Mouse (Mus musculus) retina, embryonic 14.5 days (tissue): ENCODE data around the gene Pvalb.

Source experiments
- DNase-seq: peaks from one replicate; pipeline ENCODE4 v3.0.0-alpha.2; 2015; ENCODE audit warnings: low spot score

The Pvalb gene

GRCm38 (mm10) chr15:78206312-78206711, at the start of gene Pvalb:
Gene Pvalb (minus strand): TSS chr15:78206400.
- DNase-seq = no peak

DNA sequence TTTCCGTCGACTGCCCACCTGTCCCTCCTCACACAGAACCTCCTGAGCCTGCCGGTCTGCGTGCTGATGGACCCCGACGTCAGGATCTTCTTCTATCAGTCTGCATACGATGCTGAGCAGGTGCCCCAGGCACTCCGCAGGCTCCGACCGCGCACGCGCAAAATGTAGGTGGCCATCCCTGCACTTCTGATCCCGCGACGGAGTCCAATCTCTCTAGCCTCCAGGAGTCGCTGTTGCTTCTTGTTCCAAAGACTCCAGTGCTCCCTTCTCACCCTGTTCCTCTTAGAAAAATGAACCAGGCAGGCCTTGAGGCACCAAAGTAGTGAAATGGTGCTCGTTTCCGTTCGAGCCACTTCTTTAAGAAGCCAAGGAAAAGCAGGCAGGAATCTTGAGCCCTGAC, 48.6 kb upstream of the Pvalb start:
- DNase-seq = peak; percentile 85

- DNase-seq = no peak
These were observed 42.2 kb upstream of the Pvalb start for GRCm38 (mm10) chr15:78248410-78248809.

DNA sequence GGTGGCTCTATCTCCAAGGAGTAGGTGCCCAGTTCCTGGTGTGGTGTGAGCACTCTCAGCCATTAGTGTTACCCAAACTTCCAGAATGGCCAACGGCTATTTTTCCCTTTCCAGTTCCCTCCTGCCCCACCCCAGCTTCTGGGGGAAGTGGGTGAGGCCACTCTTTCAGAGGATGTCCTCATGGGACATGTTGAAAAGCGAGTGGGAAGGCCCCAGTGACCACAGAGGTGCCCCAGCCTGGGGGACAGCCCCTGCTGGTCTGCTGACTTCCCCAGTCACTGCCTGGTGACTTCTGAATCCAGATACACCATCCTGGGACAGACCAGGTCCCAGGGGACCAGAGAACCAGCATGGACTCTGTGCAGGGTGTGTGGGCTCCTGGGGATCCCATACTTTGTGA, 41.5 kb upstream of the Pvalb start:
- no peak for DNase-seq

GRCm38 (mm10) chr15:78246143-78247116, 40.2 kb upstream of the Pvalb start:
- no peak for DNase-seq

- no peak for DNase-seq
These were observed 38.7 kb upstream of the Pvalb start, which contains the start of gene Ncf4 for GRCm38 (mm10) chr15:78244695-78245492. Gene Ncf4 (plus strand): TSS chr15:78244801.

DNA sequence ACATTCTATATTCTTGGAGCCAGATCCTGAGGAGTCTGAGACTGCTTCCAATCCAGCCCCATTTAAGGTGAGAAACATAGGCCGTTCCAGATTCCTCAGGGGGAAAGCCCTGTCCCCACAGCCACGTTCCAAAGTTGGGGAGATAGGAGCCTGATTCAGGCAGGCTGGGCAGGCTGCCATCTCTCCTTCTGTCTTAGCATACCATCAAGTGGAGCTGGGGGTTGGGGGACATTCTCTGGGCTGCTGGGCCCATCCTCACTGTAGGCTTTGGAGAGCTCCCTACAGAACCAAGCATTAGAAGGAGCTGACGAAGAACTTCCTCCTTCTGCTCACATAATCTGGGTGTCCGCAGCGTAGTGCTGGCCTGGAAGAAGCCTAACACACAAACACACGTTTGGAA, 37.6 kb upstream of the Pvalb start:
- DNase-seq = no peak

DNA sequence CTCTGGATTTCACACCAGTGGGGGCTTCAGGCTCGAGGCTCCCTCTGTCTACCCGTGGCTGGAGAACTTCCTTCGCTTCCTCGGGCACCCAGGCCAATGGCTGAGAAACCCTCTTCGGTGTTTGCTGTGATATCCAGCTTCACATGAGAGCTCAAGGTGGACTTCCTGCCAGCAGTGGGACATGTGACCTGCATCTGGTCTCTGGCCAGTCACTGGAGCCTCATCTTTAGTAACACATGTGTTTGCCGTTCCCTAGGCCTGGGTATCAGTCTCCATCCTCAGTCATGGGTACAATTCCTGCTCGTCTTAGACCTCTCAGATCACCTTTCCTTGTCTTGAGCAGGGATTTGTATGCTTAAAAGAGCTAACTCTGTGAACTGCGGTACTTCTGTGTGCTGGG, 36.9 kb upstream of the Pvalb start:
- no peak for DNase-seq

GRCm38 (mm10) chr15:78241335-78241734, 35.1 kb upstream of the Pvalb start:
- no peak for DNase-seq

- DNase-seq = no peak
These were observed 33.9 kb upstream of the Pvalb start for GRCm38 (mm10) chr15:78239956-78240617.

DNA sequence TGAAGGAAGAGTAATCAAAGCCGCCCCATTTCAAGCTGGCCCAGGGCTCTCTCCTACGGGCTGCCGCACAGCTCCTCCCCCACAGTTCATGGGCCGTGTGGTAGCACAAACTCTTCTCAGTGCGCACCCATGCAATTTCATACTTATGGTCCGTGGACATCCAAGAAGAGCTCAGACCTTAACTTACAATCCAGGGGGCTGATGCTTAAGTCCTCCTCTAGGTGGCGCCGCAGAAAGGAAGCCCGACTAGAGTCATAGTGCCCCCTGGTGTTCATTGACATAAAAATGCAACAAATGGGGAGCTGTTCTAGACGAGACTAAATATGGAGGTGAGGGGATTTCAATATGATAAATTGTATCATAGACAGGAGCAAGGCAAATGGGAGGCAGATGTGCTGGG, 33.3 kb upstream of the Pvalb start:
- peak; percentile 93 for DNase-seq

DNA sequence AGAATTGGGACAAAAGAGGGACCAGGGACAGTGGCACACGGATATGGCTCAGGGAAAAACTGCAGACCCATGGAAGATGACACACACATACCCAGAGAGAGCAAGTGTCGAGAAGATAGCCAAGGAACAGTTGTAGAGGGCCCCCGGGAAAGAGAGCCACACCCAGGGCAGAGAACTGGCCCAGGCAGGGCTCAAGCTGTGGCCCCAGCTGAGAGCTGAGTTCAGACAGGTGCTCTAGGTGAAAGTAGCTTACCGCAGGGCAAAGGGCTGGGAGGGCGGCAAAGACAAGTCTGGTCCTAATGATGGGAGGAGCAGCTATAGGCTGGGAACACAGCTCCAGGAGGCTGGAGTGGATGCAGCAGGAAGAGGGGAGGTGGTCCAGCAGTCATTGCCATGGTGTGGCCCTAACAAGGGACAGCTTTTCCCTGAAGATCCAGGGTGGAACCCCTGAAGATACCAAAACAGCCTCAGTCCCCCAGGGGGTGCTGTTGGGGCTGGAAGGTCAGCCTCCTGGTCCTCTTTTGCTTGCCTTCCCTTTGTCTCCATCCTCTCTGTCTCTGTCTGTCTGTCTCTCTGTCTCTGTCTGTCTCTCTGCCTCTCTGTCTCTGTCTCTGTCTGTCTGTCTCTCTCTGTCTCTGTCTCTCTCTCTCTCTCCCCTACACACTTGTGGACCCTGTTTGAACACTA, 28.8 kb upstream of the Pvalb start:
- DNase-seq = no peak

DNA sequence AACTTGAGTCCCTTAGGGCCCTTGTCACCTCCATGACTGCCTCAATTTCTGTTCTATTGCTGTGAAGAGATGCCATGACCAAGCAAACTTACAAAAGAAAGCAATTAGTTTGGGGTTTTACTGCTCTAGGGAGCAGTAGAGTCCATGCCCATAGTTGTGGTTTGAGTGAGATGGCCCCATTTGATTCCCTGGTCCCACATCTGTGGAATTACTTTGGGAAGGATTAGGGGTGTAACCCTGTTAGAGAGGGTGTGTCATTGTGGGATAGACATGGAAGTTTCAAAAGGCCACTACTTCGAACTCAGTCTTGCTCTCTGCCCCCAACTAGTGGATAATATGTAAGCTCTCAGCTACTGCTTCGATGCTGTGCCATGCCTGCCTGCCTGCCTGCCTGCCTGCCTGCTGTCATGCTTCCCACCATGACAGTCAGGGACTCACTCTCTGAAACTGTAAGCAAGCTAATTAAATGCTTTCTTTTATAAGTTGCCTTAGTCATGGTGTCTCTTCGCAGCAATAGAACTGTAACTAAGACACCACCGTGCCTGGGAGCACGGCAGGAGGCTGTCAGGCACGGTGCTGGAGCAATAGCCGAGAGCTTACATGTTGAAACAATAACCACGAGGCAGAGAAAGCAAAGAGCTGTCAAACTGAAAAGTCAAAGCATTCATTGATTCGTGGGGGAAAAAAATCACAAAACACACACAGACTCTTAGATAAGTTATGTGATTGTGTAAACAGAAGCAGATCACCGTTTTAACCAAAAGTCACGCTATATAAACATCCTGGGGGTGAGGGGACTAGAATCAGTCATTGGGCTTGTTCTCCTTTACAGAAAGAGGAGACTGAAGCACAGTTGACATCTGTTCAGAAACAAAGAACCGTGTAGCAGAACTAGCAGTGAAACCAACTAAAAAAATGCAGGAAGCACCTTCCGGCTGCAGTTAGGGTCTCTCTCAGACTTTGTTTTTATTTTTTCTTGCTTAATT, 25.4 kb upstream of the Pvalb start:
- no peak for DNase-seq

DNA sequence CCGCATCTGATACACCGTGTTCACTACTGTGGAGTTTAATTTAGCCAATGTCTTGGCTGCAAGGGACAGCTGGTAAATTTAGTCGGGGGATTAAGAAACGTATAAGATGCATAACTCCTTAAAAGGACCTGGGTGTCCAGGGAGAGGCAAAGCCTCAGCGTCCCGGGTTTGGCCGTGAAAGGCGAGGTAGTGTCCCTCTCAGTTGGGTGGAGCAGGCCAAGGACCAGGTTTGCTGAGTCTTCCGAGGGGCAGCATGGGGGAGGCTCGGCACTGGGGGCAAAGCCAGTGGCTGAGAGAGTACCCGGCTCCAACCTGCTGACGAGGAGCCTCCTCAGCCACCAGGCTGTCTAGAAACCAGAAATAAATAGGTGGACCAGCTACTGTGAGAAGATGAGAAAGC, 21.6 kb upstream of the Pvalb start:
- no peak for DNase-seq

GRCm38 (mm10) chr15:78215269-78215668, 9.1 kb upstream of the Pvalb start:
- no peak for DNase-seq

DNA sequence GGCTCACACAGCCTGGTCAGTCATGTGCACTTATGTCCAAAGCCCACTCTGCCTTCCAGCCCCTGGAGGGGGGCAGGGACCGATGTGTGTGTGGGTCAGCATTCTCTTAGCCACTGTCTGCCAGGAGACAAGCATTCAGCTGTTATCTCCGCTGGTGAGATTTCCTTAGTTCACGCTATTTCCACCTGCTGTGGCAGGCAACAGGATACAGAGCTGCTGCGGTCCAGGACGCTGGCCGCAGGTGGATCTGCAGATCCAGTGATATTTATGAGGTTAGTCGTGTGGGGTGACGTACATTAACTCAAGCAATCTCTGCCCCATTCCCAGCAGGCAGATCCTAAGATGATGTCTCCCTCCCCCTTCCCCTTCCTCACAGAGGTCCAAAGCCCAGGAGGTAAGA, 5.2 kb upstream of the Pvalb start:
- DNase-seq = no peak

DNA sequence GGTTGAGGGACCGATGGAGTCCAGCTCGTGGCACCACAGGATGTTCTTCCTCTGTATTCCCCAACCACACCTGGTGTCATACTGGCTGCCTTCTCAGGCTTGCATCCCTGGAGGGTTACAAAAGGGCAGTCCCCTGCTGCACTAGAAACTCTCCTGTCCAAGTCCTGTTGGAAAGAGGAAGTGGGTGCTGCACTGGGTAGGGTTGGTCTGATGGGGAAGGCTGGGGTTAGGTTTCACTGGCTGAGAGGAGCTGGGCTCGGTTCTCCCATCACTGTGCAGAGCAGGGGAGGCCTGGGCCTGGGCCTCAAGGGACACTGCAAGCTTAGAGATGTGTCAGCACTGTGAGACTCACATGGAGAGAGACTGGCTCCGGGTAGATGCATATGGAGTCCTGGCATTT, 4.0 kb upstream of the Pvalb start:
- no peak for DNase-seq

GRCm38 (mm10) chr15:78205192-78205591, 1.0 kb downstream of the Pvalb start:
- peak; percentile 57 for DNase-seq

GRCm38 (mm10) chr15:78204053-78204847, 1.9 kb downstream of the Pvalb start:
- DNase-seq = peak; percentile 63
